Mouse (Mus musculus) layer of hippocampus, postnatal 10 days (tissue): ENCODE measurements at regions not wholly inside any gene's neighbourhood (a gene's known extent, or its start where the extent isn't known, plus 50 kb on each side); places are given as distances from the start of the nearest gene placed in this dataset.
A peak's percentile ranks its signal among the peaks of the same experiment; 100 is the strongest.

Experiments
- DNase-seq, 2 experiments: peaks; one replicate each; pipeline ENCODE4 v3.0.0; 2021; ENCODE audit warnings: low spot score in 2 of 2

DNA sequence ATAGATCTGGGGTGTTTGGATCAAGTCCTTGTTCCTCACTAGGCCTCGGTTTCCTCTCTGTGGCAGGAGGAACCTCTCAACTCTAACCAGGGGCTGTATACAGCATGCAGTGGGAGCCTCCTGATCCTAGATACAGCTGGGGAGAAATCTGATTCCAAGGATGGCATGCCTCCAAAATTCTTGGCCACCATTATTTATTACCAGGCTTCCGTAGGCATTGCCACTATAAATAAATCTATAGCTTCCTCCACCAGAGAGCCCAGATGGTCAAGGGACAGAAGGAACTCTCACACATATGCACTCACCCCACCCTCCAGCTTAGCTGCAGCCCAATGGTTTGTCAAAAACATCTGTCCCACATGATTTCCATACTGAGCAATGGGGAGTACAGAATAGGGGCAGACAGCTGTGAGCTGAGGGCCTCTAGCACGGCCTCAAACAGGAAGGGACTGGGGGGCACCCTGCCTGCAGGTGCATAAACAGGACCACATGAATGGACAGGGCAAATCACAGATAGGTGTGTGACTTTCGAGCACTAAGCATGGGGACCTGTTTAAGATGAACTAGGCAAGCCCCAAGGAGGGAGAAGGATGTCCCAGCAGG, 100.8 kb upstream of the Mgme1 start:
- no peak for DNase-seq

DNA sequence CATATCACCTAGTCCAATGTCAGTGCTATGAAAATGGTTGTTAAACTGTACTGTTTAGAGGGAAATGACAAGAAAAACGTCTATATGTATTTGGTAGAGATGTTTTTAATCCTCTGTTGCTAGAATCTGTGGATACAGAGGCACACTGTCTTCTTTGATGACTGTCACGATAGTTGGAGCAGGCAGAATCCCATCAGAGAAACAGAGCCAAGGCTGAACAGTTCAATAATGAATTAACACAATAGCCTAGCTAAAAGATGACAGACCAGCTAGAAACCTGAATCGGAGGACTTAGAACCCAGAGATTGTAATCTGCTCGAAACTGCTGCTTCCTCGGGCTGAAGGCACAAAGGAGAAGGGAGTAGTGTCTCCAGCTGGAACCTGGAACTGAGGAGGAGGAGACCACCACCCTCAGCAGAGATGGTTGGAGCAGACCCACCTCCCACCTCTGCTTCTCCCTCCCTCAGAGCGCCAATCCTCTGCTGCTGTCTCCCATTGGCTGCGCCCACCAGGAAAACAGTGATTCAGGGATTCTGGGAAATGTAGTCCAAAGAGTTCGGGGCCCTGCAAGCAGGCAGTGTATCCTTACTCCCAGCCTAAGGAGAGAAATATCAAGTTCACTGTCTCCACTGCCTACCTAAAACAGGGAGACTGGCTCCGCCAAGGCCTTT, 98.2 kb upstream of the Mgme1 start:
- DNase-seq, result peak; percentile 73 to 81

DNA sequence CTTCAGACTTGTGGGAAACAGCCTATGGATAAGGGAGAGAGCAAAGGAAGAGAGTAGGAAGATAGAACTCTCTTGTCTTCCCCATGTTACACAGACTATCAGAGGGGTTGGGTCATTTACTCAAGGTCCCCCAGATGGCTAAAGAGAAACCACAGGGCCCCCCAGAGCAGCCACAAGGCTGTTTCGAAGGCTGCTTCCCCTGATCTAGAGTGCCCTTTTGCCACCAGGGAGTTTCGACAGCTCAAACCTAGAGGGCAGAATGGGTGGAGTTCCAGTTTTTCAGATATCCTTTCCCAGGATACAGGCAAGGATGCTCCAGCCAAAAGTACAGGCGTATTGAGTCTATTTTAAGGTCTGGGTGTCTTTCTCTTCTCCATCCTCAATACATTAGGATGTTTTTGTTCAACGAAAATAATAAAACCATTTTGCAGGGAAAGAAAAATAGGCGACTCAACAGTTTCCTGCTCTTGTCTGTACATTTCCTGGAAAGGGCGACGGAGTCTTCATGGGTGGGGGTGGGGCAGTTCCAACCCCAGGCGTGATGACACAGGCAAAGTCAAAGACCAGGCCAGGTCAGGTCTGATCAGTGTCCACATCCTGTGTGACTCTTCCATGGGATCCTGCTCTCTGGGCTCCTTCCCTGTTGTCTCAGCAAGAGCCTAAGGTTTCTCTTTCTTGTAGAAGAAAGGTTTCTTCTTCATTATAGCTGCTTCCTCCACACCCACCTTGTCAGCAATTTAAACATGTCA, 96.9 kb upstream of the Mgme1 start:
- DNase-seq, result no peak

DNA sequence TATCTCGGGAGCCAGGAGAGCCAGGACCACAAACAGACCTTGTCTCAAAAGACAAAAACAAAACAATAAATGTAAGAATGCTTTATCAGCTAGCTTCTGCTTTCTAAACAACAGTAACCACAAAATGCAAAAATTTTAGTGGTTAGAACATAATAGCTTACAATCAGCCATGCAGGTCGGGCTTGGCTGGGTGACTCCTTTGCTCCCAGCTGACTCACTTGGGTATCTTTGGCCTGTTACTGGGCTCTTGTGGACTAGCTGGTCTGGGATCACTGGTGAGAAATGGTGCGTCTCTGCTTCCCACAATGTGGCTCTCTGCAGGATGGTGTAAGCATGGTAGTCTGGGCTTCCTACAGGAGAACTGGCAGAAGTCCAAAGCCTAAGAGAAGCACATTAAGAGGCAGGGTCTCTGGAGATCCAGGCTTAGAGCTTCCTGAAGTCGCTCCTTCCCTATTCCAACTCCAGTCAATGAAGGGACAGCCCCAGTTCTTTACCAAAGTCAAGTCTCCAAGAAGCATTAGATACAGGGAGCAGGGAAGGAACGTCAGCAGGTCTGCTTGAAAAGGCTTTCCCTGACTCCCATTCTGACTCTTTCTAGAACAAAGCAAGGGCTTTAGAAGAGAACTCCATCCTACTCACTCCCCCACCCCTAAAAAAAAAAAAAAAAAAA, 96.0 kb upstream of the Mgme1 start:
- DNase-seq, result no peak

DNA sequence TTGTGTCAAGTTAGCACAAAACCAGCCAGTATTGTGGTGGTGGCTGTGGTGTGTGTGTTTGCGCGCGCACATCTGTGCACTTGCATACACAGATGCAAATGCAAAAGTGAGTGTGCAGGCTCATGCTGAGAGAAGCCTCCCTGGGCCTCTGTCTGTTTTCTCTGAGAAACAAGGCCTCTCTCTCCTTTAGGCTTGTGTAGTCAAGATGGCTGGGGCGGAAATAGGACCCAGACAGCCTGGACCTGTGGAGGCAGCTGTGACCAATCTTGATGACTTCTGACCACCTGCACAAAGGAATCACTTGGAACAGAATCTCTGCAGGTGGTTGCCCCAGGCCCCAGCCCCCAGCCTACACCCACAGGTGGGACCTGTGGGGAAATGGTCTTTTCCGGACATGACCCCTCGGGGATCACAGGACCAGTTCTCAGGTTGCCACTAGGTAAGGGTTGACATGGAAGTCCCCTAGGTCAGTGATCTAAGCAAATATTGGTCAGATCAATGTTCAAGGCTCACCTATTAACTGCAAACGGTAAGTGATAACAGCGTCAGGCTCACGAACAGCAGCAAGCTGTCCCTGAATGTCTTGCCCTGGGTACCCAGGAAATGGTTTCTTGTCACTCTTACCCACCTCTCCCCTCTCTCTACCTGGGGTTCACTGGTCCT, 93.8 kb upstream of the Mgme1 start:
- DNase-seq, result no peak

DNA sequence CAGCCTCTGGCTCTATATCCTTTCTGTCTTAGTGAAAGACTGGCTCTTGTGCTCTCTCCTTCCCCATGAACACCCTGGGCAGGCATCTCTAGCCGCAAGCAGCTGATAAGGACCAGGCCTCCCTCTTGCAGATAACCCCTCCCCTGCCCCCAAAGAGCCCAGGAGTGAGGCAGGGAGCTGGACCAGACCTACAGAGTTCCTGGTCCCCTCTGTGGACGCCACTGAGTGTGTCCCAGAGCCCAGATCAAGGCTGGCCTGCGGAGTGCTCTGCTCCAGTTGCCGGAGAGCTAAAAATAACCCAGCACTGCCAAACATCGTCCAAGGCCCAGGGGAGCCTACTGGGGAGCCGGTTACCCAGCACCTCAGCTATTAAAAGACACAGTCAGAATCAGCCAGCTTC, 93.2 kb upstream of the Mgme1 start:
- no peak for DNase-seq

DNA sequence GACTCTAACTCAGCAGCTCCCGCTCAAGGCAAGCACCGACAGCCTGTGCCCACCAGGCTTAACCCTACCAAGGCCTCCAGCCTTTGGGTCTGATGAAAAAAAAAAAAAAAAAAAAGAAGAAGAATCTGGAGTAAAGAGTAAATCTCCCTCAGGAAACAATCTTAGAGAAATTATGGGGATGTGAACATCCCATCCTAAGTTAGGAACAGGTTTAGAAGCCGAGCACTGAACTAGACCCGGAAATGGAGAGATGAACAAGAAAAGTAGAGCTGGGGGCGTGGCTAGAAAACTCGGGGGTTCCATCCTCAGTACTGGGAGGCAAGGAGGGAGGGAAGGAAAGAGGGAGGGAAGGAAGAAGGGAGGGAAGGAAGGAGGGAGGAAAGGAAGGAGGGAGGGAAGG, 92.5 kb upstream of the Mgme1 start:
- DNase-seq, result no peak

DNA sequence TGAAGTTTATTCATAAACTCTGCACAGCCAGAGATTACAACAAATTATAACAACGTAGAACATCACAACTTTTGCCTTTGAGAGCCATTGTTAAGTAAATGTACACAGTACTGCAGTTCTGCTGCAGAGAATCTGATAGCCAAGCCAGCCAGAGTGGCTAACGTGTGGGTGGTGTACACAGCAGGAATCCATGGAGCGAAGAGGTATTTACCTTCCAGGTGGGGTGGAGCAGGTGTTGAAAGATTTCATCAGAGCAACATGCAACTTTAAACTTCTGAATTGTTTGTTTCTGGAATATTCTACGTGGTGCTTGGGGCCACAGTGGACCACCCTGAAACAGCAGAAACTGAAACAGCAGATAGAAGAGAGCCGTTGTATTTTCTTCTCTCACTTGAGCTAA, 88.4 kb upstream of the Mgme1 start:
- DNase-seq, result no peak

DNA sequence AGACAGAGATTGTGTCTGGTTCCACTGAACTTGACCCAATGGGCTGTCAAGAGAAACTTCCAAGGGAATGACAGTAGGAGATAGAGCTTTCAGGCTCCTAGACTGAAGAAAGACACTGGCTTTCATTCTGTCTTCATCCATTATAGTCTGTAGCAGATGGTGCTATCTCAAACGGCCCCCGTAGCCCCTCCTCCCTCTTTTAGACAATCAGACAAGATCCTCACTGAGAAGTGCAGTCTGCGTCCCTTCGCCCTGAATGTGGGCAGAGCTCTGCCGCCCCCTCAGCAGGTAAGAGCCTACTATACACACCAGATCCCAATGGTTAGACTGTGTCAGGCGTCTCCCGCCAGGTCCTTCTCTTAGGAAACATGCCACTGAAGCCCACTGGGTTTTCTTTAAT, 87.9 kb upstream of the Mgme1 start:
- no peak for DNase-seq

DNA sequence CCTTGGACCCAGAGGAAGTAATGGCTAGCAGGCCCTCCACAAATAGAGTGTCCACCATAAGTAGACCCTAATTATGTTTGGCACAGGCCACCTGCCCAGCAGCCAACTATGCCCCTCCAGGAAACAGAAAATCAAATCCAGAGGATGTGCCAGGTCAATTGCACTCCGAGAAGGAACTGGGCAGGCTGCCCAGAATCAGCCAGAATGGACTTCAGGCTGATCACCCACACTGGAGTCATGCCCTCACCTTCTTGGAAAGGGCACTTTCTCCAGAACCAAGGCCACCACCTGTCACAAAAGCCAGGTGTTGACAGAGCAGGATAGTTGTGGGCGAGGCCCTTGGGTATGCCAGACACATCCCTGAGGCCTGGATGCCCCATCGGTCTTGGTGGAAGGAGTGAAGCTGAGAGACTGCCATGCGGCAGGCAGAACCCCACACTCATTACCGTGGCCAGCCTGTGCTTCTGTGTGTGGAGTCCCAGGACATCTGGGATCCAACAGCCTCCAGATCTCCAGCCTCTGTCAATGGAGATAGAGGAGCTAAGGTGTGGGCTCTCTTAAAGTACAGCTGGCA, 87.0 kb upstream of the Mgme1 start:
- peak; percentile 13 to 31 for DNase-seq

DNA sequence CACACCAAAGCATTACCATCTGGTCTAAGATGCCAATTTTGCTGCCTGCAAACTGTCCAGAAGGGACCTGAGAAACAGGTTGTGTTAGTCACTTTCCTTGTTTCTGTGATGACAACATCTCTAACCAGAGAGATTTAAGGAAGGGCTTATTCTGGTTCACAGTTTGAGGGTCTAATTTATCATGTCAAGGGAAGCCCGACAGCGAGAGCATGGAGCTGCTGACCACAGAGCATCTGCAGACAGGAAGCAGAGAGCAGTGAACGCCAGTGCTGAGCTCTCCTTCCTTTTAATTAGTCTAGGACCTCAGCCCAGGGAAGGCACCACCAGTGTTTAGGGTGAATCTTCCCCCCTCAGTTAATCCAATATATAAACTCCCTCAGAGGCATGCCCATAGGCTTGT, 85.3 kb upstream of the Mgme1 start:
- DNase-seq, result no peak

DNA sequence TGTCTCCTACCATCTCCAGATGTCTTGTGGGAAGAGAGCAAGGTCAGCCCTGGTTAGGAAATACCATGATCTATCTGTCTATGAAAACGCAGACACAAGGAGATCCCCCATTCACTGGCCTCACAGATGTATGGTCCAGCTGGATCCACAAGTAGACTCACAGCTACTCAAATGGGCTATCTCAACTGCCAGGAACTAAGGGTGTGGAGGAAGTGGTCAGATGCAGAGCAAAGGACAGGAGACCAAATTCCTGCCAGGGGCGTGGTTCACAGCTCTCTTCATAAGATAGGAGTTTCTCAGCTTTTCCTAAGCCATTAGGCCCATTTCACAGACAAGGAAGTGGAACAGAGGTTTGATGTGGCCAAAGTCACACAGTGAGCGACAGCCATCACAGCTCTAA, 84.0 kb upstream of the Mgme1 start:
- no peak for DNase-seq

DNA sequence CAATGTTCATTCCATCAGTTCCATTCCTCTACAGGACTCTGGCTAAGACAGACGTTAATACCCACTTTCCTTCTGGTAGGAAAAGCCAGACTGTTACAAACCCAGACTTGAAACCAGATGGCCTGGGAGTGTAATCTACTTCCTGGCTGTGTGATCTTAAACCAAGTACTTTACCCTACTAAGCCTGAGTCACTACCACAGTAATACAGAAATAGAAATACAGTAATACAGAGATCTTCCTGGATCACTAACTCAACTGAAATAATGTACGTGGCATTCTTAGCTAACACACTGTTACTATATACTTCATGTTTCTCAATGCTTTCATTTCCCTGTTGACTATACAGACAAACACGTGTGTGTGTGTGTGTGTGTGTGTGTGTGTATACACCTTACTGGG, 82.4 kb upstream of the Mgme1 start:
- DNase-seq, result no peak

DNA sequence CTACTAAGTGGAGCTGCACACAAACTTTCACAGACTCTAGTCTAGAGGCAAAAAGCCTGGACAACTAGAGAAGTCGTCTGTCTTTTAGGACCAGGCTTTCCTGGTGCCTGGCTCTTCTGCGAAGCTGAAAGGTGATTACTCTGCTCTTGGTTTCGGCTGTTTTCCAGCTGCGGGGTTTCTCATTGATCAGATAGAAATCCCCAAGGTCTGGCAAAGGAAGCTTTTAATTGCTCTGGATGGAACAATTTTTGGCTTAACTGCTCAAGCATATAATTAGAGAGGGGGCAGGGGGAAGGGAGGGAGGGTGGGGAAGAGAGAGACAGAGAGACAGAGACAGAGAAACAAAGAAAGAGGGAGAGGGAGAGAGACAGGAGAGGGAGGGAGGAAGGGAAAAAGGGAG, 82.0 kb upstream of the Mgme1 start:
- DNase-seq, result no peak

DNA sequence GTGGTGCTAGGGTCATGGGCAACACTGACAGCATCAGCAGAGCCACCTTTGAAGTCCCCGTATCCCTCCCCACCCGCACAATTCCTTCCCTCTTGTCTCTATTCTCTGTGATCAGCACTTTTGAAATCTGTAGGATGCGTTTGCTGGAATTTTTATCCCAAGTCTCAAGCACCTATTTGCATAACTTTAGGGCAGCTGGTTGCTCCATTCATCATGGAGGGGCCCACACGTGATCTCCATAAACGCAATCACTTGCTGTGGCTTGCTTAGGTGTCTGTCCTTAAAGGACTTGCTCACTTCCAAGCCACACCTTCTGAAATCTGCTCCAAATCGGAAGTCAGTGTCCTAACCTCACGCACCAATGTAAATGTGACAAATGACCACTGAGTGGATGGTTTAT, 80.7 kb upstream of the Mgme1 start:
- DNase-seq, result no peak

DNA sequence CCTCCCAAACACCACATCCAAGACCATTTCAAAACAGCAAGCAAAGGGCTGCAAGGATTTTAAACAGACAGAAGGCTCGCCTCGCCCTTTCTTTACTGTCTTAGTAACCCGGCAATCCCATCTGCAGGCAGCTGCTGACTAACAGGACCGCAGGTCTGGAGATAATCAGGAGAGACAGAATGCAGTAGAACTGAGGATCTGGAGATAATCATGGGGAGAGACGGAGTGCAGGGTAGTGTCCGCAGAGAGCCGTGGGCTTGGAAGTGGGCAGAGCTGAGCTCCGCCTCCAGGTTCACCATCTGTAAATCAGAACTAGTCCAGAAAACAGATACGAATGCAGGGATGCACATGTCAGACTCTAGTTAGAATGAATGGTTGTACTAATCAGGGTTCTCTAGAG, 79.4 kb upstream of the Mgme1 start:
- no peak for DNase-seq

DNA sequence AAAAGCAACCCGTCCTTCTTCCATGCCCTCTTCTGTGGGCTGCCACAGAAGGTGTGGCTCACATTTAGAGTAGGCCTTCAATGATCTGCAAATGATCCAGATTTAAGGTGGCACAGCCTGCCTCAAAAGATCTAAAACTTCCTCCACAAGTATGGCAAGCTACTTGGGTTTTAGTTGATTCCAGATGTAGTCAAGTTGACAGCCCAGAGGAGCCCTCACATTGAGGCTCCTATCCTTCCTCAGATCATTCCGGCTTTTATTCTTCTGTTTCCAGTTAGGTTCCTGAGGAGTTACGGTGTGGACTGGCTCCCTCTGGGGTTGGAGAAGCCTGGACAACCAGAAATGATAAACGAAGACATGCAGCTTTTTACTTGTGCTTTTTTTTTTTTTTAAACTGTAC, 78.8 kb upstream of the Mgme1 start:
- no peak for DNase-seq

DNA sequence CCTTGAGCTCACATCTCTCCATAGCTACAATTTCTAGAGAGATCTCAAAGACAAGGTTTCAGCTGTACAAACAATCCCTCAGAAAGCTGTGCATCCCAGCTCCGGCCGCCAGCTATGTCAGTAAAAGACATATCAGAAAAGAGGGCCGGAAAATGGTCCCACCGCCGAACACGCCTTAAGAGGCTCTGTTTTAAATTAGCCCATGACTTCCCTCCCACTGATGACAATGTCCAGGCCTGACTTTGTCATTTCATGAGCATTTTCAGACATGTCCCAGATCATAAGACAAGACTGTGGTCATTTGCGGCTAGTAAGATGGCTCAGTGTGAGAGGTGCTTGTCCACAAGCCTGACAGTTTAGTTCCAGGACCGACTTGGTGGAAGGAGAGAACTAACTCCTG, 78.0 kb upstream of the Mgme1 start:
- DNase-seq, result no peak

DNA sequence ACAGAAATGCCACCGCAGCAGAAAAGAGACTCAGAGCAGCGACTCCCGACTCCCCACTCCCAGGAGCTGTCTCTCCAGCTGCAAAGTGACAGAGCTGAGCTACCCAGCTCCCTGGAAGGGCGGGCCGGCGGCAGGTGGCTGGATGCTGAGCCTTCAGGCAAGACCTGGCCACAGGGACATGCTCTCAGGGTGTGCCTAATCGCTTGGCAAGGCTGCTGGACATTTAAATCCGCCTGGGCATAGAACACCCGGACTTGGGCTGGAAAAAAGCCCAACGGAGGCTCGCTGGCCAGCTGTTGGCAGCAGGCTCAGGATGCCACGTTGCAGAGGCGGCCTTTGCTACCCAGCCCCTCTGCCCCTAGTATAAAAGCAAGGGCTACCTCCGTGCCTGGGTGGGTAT, 74.6 kb upstream of the Mgme1 start:
- no peak for DNase-seq

DNA sequence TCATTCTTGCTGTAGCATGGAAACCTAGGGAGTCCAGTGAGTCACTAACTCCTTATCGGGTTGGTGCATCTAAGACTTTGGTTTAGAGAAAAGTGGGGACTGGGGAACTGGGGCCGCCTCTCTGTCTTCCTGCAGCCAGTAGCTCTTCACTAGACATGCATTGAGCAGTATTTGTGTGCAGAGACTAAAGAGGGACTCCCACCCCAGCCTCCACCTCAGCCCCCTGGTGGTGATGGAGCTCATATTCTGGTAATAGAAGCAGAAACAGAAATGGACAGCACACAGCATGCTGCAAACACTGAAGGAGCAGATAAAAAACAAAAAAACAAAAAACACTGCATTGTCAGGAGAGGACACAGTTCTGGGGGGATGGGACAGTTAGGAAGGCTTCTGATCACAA, 73.3 kb upstream of the Mgme1 start:
- DNase-seq, result peak; percentile 34 to 36

DNA sequence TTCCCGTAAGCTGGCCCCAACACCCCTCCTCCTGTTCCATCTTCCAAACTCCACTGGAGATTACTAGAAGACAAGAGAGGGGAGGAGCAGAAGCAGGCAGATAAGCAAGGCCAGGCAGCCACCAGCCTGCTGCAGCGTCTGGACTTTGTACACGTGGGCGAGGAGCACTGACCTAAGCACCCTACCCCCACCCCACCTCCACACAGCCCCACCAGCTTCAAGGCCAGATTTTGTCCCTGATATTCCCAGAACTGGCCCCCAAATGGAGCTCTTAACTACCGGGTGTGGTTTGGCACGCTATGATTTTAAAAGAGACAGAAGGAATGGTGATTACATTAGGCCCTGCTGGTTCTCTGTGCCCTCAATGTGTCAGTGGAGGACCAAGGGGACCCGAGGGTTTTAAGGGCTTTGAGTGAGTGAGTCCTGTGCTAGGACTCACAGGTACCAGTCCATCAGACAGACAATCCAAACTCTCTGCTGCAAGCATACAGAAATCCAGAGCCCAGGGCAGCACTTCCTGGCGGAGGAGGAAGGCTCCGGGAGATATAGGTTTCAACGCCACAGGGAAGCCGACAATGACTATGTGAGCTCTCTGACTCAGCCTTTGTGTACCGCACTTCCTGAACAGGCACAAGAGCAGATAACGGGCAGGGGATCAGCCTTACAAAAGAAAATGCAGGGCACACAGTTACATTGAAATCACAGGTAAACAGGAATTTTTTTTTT, 72.0 kb upstream of the Mgme1 start:
- no peak for DNase-seq
